Mouse (Mus musculus) stomach, postnatal 0 days (tissue): ENCODE data around the gene Plxna4.

Experiments used
- CTCF ChIP-seq: IDR thresholded peaks from 2 replicates; pipeline ENCODE4 v1.5.1; 2016; ENCODE audit warnings: antibody characterized with exemption, low read depth, mild to moderate bottlenecking, moderate library complexity
- EP300 ChIP-seq: optimal IDR thresholded peaks from 2 replicates; pipeline ENCODE3; 2016; ENCODE audit warnings: antibody characterized with exemption

- TF ChIP-seq CTCF, result peak; percentile 90
- TF ChIP-seq EP300, result no peak
Observed at GRCm38 (mm10) chr6:32590979-32591758, 3.2 kb upstream of the Plxna4 start.
